Mouse (Mus musculus) cerebellum, adult 2 months (tissue): Measurements from ENCODE around the gene Ulk1. TPM values are rescaled to one million over a fixed set of nuclear protein-coding genes. Genes with fewer than 3 reads are reported as not detected.
"Not testable (repeated sequence)": the region's sequence is repeated elsewhere in the genome, so short reads cannot be mapped to it uniquely, and the experiment has no call there.

Experiments used
- DNase-seq, 2 experiments: peaks; one replicate each; pipeline ENCODE4 v3.0.0; 2021
- H3K27ac ChIP-seq: fragments of 200-500 bp; 2 replicates; pipeline ENCODE4 v1.5.1; 2012; ENCODE audit warnings: low read length, control low read depth, inconsistent platforms; ENCODE audit not compliant: insufficient read depth
- H3K27me3 ChIP-seq: fragments of 200-500 bp; 2 replicates; pipeline ENCODE4 v1.6.1; 2012; ENCODE audit warnings: inconsistent platforms, mild to moderate bottlenecking, low read length, moderate library complexity; ENCODE audit not compliant: control insufficient read depth, insufficient read depth
- H3K4me1 ChIP-seq: fragments of 200-500 bp; 2 replicates; pipeline ENCODE4 v1.6.1; 2011; ENCODE audit warnings: low read length; ENCODE audit not compliant: control insufficient read depth, insufficient read depth
- H3K4me3 ChIP-seq: fragments of 200-500 bp; replicated peaks from 2 replicates; pipeline ENCODE3; 2011; ENCODE audit warnings: mild to moderate bottlenecking, low read depth, low read length, control low read depth; ENCODE audit not compliant: insufficient read depth
- CTCF ChIP-seq: fragments of 200-500 bp; IDR thresholded peaks from 2 replicates; pipeline ENCODE4 v1.5.1; 2011; ENCODE audit warnings: low read depth, mild to moderate bottlenecking, control low read depth, low read length, moderate library complexity, borderline replicate concordance; ENCODE audit not compliant: insufficient read depth
- POLR2A ChIP-seq: fragments of 200-500 bp; IDR thresholded peaks from 2 replicates; pipeline ENCODE4 v1.6.1; 2011; ENCODE audit warnings: low read length, control low read depth, borderline replicate concordance; ENCODE audit not compliant: insufficient read depth
- WGBS: fragments of 180-500 bp; shearing (Covaris S2); methylation state at CpG from one replicate; pipeline ENCODE4 v1.1.7; 2018; 5-methylcytosine and 5-hydroxymethylcytosine counted together
- polyA plus RNA-seq: library from polyadenylated mRNA; depleted of rRNA; stranded (reverse); fragments of >200 nt; gene quantifications from 2 replicates; pipeline ENCODE4 v1.2.3, GENCODE M21; 2012

The Ulk1 gene
- polyA plus RNA-seq, 1 experiment, result 94.7 TPM

GRCm38 (mm10) chr5:110839038-110839677, 29.3 kb upstream of the Ulk1 start:
- Histone ChIP-seq H3K27me3 (no peaks in the 10 kb centered on the region), H3K4me1 (no peaks in the 10 kb centered on the region), H3K4me3 (peak overlapping the region; percentile 85), H3K27ac (peak overlapping the region; percentile 95)
- no peak for TF ChIP-seq CTCF
- 8% methylated on average over 28 of the region's 28 CpGs for WGBS
- DNase-seq, result no peak

DNA sequence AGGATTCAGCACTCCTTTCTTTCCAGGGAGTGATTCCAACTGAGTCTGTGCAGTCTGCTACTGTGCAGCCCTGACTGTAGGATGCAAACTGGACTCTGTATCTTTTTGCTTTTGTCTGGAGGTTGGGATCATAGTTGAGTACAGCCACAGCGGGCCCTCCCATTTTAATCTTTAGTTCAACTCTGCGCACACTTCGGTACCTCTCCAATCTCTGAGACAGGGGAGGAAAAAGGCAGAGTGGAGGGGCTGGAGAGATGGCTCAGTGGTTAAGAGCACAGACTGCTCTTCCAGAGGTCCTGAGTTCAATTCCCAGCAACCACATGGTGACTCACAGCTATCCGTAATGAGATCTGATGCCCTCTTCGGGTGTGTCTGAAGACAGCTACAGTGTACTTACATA, 28.1 kb upstream of the Ulk1 start:
- not testable (repeated sequence) for H3K27me3 ChIP-seq, H3K27ac ChIP-seq, DNase-seq, H3K4me1 ChIP-seq, H3K4me3 ChIP-seq
- 97% methylated on average over 5 of the region's 5 CpGs for WGBS

GRCm38 (mm10) chr5:110835959-110836358, 26.1 kb upstream of the Ulk1 start:
- peak; percentile 27 to 31 for DNase-seq
- Histone ChIP-seq H3K27me3 (no peaks in the 10 kb centered on the region), H3K27ac (no peak overlapping the region), H3K4me3 (no peak overlapping the region), H3K4me1 (no peaks in the 10 kb centered on the region)
- TF ChIP-seq CTCF, result peak; percentile 54
- TF ChIP-seq POLR2A, result no peak
- WGBS, result 45% methylated on average over 3 of the region's 3 CpGs

GRCm38 (mm10) chr5:110831036-110831720, 21.3 kb upstream of the Ulk1 start:
- H3K4me3 ChIP-seq, result no peak overlapping the region
- no peaks in the 10 kb centered on the region for H3K4me1 ChIP-seq
- TF ChIP-seq POLR2A (no peak), CTCF (no peak)
- DNase-seq, result no peak
- no peaks in the 10 kb centered on the region for H3K27me3 ChIP-seq
- 93% methylated on average over 5 of the region's 5 CpGs for WGBS
- H3K27ac ChIP-seq, result no peak overlapping the region

DNA sequence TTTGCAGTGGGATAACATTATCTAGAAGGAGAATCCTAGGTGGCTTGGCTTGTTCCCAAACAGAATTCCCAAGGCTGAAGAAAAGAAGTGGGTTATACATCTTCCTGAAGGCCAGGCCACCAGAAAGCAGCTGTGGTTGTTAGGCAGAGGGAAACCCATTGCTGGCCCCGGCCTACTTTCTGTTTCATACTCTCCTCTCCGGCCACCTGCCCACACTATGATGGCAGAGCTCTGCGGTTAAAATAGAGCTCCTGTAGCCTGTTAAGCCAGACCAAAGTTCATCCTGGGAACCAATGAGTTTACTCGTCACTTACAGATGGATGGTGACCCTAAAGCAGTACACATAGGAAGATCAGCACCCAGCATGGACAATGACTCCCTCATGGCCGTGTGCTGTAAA, 17.7 kb upstream of the Ulk1 start:
- no peak for DNase-seq
- Histone ChIP-seq H3K27me3 (no peaks in the 10 kb centered on the region), H3K27ac (no peak overlapping the region), H3K4me3 (no peak overlapping the region), H3K4me1 (no peaks in the 10 kb centered on the region)
- no peak for TF ChIP-seq CTCF
- TF ChIP-seq POLR2A, result no peak
- WGBS, result 90% methylated on average over 5 of the region's 5 CpGs

DNA sequence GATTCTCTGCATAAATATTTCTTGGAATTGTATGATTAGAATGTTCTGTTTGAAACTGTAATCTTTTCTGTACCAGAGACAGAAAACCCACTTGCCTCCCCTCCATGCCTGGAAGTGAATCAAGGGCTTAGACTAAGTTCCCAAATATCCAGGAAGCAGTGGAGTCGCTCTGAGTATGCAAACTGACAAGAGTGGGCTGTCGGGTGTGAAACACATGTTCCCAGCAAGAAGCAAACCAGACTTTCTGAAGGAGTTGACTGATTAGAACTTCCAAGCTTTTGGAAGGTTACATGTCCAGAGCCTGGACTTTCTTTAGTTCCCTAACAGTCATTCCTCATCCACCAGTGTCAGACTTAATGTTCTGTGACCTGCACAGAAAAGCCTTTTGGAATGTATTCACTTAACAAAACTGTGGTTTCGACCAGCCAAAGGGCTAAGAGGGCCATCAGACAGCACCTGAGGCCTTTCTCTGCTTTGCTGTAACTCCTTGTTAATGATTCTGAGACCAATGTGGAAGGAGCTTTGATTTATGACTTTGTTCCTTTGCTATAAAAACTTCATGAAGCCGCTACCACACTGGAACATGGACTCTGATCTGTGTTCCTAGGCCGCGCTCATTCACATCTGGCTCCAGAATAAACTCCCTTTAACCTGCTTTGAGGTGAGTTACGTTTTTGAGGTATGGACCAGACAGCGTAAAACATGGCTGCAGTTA, 17.0 kb upstream of the Ulk1 start:
- TF ChIP-seq POLR2A (no peak), CTCF (no peak)
- H3K27ac ChIP-seq, result no peak overlapping the region
- 94% methylated on average over 8 of the region's 8 CpGs for WGBS
- DNase-seq, result no peak
- H3K27me3 ChIP-seq, result no peaks in the 10 kb centered on the region
- no peak overlapping the region for H3K4me3 ChIP-seq
- H3K4me1 ChIP-seq, result no peaks in the 10 kb centered on the region

- H3K27me3 ChIP-seq, result no peaks in the 10 kb centered on the region
- H3K27ac ChIP-seq, result no peak overlapping the region
- 90% methylated on average over 4 of the region's 4 CpGs for WGBS
- H3K4me1 ChIP-seq, result no peaks in the 10 kb centered on the region
- DNase-seq, result no peak
- no peak for TF ChIP-seq CTCF
- TF ChIP-seq POLR2A, result no peak
- H3K4me3 ChIP-seq, result no peak overlapping the region
Measured at GRCm38 (mm10) chr5:110824421-110824820, 14.5 kb upstream of the Ulk1 start.

DNA sequence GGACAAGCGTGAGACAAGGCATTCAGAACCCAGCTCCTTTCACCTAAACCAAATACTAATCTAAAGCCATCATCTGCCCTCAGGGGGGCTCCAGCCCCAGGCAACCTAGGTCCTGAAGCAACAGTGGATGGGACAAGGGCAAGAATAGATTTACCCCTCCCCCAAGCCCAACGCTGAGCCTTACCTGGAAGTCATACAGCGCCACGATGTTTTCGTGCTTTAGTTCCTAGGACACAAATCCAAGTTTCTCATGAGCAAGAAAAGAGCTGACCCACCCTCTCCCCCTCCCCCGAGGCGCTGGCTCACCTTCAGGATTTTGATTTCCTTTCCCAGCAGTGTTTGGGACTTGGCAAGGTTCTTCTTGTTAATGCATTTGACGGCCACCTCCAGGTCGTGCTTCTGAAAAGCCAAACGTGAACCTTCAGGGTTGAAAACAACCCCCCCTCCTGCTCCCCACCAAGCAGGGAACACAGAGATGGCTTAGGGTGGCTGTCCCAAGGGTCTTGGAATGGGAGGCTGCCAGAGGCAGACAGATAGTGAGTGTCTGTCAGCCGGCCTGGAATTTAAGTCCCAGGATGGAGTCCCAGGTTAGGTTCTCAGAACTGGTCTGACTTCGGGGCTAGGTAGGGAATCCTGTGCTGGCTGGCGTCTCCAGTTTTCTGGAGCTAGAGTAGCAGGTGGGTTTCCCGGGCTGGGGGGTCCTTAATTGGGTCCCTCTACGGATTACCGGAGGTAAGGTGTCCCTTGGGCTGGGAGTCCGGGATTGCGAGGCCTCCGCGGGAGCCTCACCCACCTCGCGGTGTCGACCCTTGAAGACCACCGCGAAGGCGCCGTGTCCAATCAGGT, 853 bp downstream of the Ulk1 start:
- Histone ChIP-seq H3K27me3 (no peaks in the 10 kb centered on the region), H3K27ac (peak overlapping the region; percentile 65), H3K4me1 (peaks cover 17% of the 10 kb centered on the region), H3K4me3 (peak overlapping the region; percentile 84)
- DNase-seq, result peak; percentile 55 to 60
- under 1% methylated on average over 27 of the region's 27 CpGs for WGBS
- TF ChIP-seq POLR2A, result no peak
- TF ChIP-seq CTCF, result no peak
